Mouse (Mus musculus) CH12F3 (cell line): Measurements from ENCODE around the gene Zfpl1.

Source experiments
- in situ Hi-C: fragments of 300-500 bp; cut with MboI; formaldehyde crosslinking; loops from 2 replicates; pipeline ENCODE4 v1.14.3; 2020; ENCODE audit warnings: low sequenced_read_pairs

The Zfpl1 gene

DNA sequence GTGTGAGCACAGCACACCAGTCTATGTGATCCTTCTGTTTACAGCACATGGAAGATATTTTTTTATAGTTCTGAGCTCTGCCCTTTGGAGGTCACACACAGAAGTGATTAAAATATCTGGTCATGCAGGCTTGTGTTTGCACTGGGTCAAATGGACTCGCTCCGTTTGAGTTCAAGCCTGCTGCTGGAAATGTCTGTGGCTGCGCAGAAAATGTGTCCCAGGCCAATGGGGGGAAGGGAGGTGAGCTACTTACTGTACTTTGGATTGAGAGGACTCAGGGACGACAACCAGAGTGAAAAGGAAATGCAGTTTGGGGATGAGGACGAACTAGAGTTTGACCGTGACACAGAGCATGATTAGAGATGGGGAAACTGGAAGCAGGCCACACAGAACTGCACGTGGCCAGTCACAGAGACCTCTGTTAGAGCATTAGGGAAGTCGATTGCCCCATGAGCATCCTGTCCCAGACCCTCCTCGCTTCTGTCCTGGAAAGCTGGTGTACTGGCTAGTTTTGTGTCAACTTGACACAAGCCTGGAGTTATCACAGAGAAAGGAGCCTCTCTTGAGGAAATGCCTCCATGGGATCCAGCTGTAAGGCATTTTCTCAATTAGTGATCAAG lies 48.7 kb downstream of the Zfpl1 start:
- in situ Hi-C loops: no loop called here
